Mouse (Mus musculus) G1E (cell line): ENCODE measurements at regions not wholly inside any gene's neighbourhood (a gene's known extent, or its start where the extent isn't known, plus 50 kb on each side); places are given as distances from the start of the nearest gene placed in this dataset.

Experiments used
- ATAC-seq: 2 replicates; pipeline ENCODE4 v1.8.0; 2016; ENCODE audit warnings: mild to moderate bottlenecking; ENCODE audit not compliant: insufficient number of reproducible peaks, poor library complexity, low FRiP score, severe bottlenecking; ENCODE audit errors: extremely low read depth
- DNase-seq: peaks from one replicate; pipeline ENCODE4 v3.0.0; 2012; ENCODE audit warnings: low spot score
- H3K27me3 ChIP-seq: 2 replicates; pipeline ENCODE4 v1.6.1; 2012; ENCODE audit warnings: mild to moderate bottlenecking, low read length, inconsistent platforms; ENCODE audit not compliant: insufficient read depth
- H3K36me3 ChIP-seq: replicated peaks from 2 replicates; pipeline ENCODE3; 2012; ENCODE audit warnings: mild to moderate bottlenecking, inconsistent platforms
- H3K4me1 ChIP-seq: 2 replicates; pipeline ENCODE4 v1.6.1; 2012; ENCODE audit warnings: low read depth, low read length, inconsistent platforms, mixed read lengths; ENCODE audit not compliant: insufficient read depth
- H3K4me3 ChIP-seq: 2 replicates; pipeline ENCODE4 v1.5.1; 2012; ENCODE audit warnings: low read depth, mild to moderate bottlenecking, inconsistent platforms, low read length, moderate library complexity, mixed read lengths
- H3K9me3 ChIP-seq: replicated peaks from 2 replicates; pipeline ENCODE4 v1.6.1; 2012; ENCODE audit warnings: inconsistent platforms
- CTCF ChIP-seq: IDR thresholded peaks from 2 replicates; pipeline ENCODE4 v1.5.1; 2012; ENCODE audit warnings: low read depth, low read length, inconsistent platforms, mixed read lengths
- GATA1 ChIP-seq: IDR thresholded peaks from 2 replicates; pipeline ENCODE4 v1.6.1; 2012; ENCODE audit warnings: borderline replicate concordance, low read length, inconsistent platforms, mixed read lengths
- GATA2 ChIP-seq: IDR thresholded peaks from 2 replicates; pipeline ENCODE4 v1.6.1; 2012; ENCODE audit warnings: low read depth, low read length, inconsistent platforms, borderline replicate concordance
- POLR2AphosphoS5 ChIP-seq: IDR thresholded peaks from 2 replicates; pipeline ENCODE4 v1.6.1; 2012; ENCODE audit warnings: low read depth, low read length, inconsistent platforms; ENCODE audit not compliant: insufficient replicate concordance
- TAL1 ChIP-seq: conservative IDR thresholded peaks from 2 replicates; pipeline ENCODE4 v1.6.1; 2012; ENCODE audit warnings: low read depth, low read length, inconsistent platforms, mixed read lengths

DNA sequence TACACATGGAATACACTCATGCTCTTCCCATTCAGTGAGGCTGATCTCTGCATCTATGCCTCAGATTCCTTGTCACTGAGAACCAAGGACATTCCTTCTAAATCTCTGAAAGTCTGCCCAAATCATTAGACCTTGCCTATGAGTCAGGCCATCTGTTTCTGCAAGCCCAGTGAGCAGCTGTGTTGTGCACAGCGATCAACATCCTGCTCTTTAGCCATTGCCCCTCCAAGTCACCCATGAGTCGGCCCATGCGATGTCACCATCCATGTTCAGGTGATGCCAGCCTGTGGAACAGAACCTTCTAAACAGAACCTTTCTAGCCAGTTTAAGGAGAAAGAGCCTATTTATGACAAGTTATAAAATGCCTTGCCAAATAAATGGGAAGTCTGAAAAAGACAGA is 66.4 kb upstream of the Sfrp2 start:
- TF ChIP-seq CTCF (no peak), TAL1 (no peak)
- ATAC-seq: no peak
- no peaks in the 10 kb centered on the region for H3K36me3 ChIP-seq
- no peaks in the 10 kb centered on the region for H3K9me3 ChIP-seq
- no peak for DNase-seq
- H3K4me1 ChIP-seq: no peaks in the 10 kb centered on the region
- no peak overlapping the region for H3K4me3 ChIP-seq
- no peaks in the 10 kb centered on the region; the same call in none of the 2 replicates for H3K27me3 ChIP-seq

DNA sequence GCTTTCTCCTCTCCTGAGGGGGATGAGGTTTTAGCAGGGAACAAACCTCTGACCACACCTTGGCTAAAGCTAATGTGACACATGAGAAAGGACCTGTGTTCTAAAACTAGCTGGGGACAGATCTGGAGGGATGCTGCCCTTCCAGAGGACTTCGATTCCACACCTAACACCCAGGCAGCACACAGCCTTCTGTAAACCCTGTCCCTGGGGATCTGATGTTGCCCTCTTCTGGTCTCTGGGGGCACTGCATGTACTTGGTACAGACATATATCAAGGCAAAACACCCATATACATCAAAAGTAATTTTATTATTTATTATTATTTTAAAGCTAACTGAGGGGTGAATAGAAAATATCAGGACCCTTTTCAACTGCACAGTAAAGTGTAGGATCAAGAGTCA is 65.0 kb upstream of the Sfrp2 start:
- no peak for TF ChIP-seq GATA1
- no peak for TF ChIP-seq POLR2AphosphoS5
- peak; percentile 22; the same call in 1 of the 2 replicates for TF ChIP-seq CTCF
- no peak for TF ChIP-seq TAL1
- TF ChIP-seq GATA2: no peak
- Histone ChIP-seq H3K4me3 (no peak overlapping the region), H3K4me1 (no peaks in the 10 kb centered on the region), H3K9me3 (no peaks in the 10 kb centered on the region), H3K36me3 (no peaks in the 10 kb centered on the region), H3K27me3 (no peaks in the 10 kb centered on the region; the same call in none of the 2 replicates)
- no peak for ATAC-seq
- no peak for DNase-seq

GRCm38 (mm10) chr3:83704559-83704958 is 61.6 kb upstream of the Sfrp2 start:
- no peak for ATAC-seq
- Histone ChIP-seq H3K4me3 (no peak overlapping the region), H3K9me3 (no peaks in the 10 kb centered on the region), H3K4me1 (no peaks in the 10 kb centered on the region), H3K27me3 (no peaks in the 10 kb centered on the region; the same call in 1 of the 2 replicates), H3K36me3 (no peaks in the 10 kb centered on the region)
- no peak for DNase-seq
- no peak for TF ChIP-seq POLR2AphosphoS5
- no peak for TF ChIP-seq TAL1
- TF ChIP-seq GATA1: no peak
- TF ChIP-seq CTCF: no peak
- TF ChIP-seq GATA2: no peak

GRCm38 (mm10) chr3:83705253-83705652 is 60.9 kb upstream of the Sfrp2 start:
- no peaks in the 10 kb centered on the region for H3K4me1 ChIP-seq
- no peak for DNase-seq
- no peaks in the 10 kb centered on the region for H3K36me3 ChIP-seq
- ATAC-seq: no peak
- H3K27me3 ChIP-seq: no peaks in the 10 kb centered on the region; the same call in 1 of the 2 replicates
- no peak for TF ChIP-seq GATA1
- H3K4me3 ChIP-seq: no peak overlapping the region
- no peaks in the 10 kb centered on the region for H3K9me3 ChIP-seq

DNA sequence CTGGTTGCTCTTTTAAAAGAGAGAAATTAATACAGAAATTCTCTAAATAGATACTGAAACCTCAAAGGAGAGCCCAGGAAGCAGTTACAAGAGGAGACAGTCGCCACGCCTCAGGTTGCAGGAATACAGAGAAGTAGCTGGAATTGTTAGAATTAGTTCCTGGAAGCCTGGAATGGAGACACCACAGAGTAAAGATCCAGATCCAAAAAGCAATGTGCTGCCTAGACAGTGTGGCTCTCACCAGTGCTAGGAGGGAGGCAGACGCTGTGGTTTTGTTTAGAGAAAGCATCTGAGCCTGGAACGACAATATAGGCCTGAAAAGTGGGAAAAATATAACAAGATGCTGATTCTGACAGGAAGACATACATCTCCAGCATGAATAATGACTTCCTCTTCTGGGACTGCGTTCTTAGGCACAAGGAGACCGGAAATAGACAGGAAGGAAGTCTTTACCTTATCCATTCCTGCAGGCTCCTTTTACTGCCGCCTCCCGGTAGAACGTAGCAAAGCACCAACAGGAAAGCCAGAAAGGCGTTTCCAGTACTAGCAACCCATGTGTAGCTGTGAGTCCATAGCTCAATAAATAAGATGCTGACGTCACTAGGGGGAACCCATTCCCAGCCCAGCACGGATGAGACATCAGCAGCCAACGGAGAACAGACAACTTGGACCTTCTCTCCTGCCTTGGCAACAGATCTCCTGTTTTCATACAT is 59.4 kb upstream of the Sfrp2 start:
- Histone ChIP-seq H3K9me3 (no peaks in the 10 kb centered on the region), H3K4me1 (no peaks in the 10 kb centered on the region), H3K4me3 (no peak overlapping the region), H3K27me3 (no peaks in the 10 kb centered on the region; the same call in 1 of the 2 replicates), H3K36me3 (no peaks in the 10 kb centered on the region)
- DNase-seq (no peak), ATAC-seq (no peak; the same call in 1 of the 2 replicates)
- no peak for TF ChIP-seq TAL1
- TF ChIP-seq GATA2: no peak
- TF ChIP-seq GATA1: no peak
- TF ChIP-seq CTCF: no peak
- TF ChIP-seq POLR2AphosphoS5: no peak

DNA sequence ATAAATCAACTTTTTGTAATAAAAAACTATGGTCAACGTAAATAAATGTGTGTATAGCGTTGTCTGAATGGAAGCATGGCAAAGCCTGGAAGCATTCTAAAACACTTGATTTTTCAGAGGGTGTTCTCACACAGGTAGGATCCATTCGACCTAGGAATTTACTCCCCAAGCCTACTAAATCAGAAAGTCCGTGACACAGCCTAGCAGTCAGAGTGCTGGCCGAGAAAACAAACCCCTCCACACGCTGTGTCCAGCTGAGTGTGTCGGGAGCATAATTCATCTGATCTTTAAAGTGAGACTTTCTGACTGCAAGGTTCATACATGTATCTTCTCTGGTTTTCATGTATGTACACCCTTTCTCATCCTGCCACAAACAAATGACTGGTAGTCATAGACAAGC is 58.8 kb upstream of the Sfrp2 start:
- H3K4me3 ChIP-seq: no peak overlapping the region
- H3K36me3 ChIP-seq: no peaks in the 10 kb centered on the region
- DNase-seq (no peak), ATAC-seq (no peak)
- no peaks in the 10 kb centered on the region for H3K9me3 ChIP-seq
- no peaks in the 10 kb centered on the region for H3K4me1 ChIP-seq
- H3K27me3 ChIP-seq: no peaks in the 10 kb centered on the region
- TF ChIP-seq TAL1 (no peak), GATA2 (no peak), POLR2AphosphoS5 (no peak), CTCF (no peak), GATA1 (no peak)

GRCm38 (mm10) chr3:83708973-83709372 is 57.1 kb upstream of the Sfrp2 start:
- Histone ChIP-seq H3K4me3 (no peak overlapping the region), H3K27me3 (no peaks in the 10 kb centered on the region), H3K9me3 (no peaks in the 10 kb centered on the region), H3K4me1 (no peaks in the 10 kb centered on the region), H3K36me3 (no peaks in the 10 kb centered on the region)
- TF ChIP-seq TAL1: no peak
- TF ChIP-seq GATA2: no peak
- TF ChIP-seq CTCF: no peak
- no peak for TF ChIP-seq POLR2AphosphoS5
- ATAC-seq (no peak), DNase-seq (no peak)
